Mouse (Mus musculus) myocyte (in vitro differentiated cells): ENCODE results near the gene Ngly1. TPM values are rescaled to one million over a fixed set of nuclear protein-coding genes. Genes with fewer than 3 reads are reported as not detected.

ENCODE experiments used
- H3K27me3 ChIP-seq: one replicate; pipeline ENCODE4 v1.6.1; 2011; ENCODE audit not compliant: control insufficient read depth, insufficient read depth, insufficient read length
- H3K36me3 ChIP-seq: one replicate; pipeline ENCODE4 v1.6.1; 2011; ENCODE audit not compliant: control insufficient read depth, insufficient read depth
- H3K4me2 ChIP-seq: one replicate; pipeline ENCODE4 v1.6.1; 2011; ENCODE audit warnings: low read depth, control low read depth
- H3K4me3 ChIP-seq: one replicate; pipeline ENCODE4 v1.5.1; 2011; ENCODE audit warnings: mild to moderate bottlenecking, control low read depth, moderate library complexity
- H3K79me2 ChIP-seq: one replicate; pipeline ENCODE4 v1.6.1; 2011; ENCODE audit not compliant: control insufficient read depth, insufficient read depth
- H3ac ChIP-seq: one replicate; pipeline ENCODE4 v1.6.1; 2011; ENCODE audit not compliant: control insufficient read depth, insufficient read length
- CEBPB ChIP-seq: IDR thresholded peaks from 2 replicates; pipeline ENCODE4 v1.6.1; 2011; ENCODE audit warnings: mild to moderate bottlenecking, moderate library complexity; ENCODE audit not compliant: poor library complexity, insufficient read depth, severe bottlenecking
- E2F4 ChIP-seq: IDR thresholded peaks from one replicate; pipeline ENCODE4 v1.6.1; 2011; ENCODE audit warnings: mild to moderate bottlenecking, control low read depth, moderate library complexity; ENCODE audit not compliant: insufficient read depth
- MAX ChIP-seq: IDR thresholded peaks from one replicate; pipeline ENCODE4 v1.6.1; 2011; ENCODE audit warnings: low read depth, mild to moderate bottlenecking, control low read depth
- MYOD1 ChIP-seq, 3 experiments: IDR thresholded peaks; one replicate each; pipeline ENCODE4 v1.6.1; 2011; ENCODE audit warnings: control low read depth in 2 of 3, low read depth in 2 of 3, mild to moderate bottlenecking in 2 of 3, moderate library complexity in 1 of 3; ENCODE audit not compliant: insufficient read length in 2 of 3, control insufficient read depth in 1 of 3
- MYOG ChIP-seq, 3 experiments: IDR thresholded peaks; one replicate each; pipeline ENCODE4 v1.6.1; 2011; ENCODE audit warnings: control low read depth in 2 of 3, low read depth in 2 of 3, mild to moderate bottlenecking in 2 of 3; ENCODE audit not compliant: insufficient read length in 2 of 3, control insufficient read depth in 1 of 3, insufficient read depth in 1 of 3
- POLR2A ChIP-seq: IDR thresholded peaks from one replicate; pipeline ENCODE4 v1.6.1; 2011; ENCODE audit warnings: low read depth, mild to moderate bottlenecking, control low read depth, moderate library complexity; ENCODE audit not compliant: insufficient read length
- POLR2AphosphoS2 ChIP-seq: IDR thresholded peaks from one replicate; pipeline ENCODE4 v1.6.1; 2011; ENCODE audit warnings: low read depth, control low read depth; ENCODE audit not compliant: insufficient read length
- REST ChIP-seq: IDR thresholded peaks from one replicate; pipeline ENCODE4 v1.6.1; 2011; ENCODE audit warnings: mild to moderate bottlenecking, control low read depth, moderate library complexity; ENCODE audit not compliant: insufficient read depth, insufficient read length
- SRF ChIP-seq: IDR thresholded peaks from one replicate; pipeline ENCODE4 v1.6.1; 2011; ENCODE audit warnings: low read depth; ENCODE audit not compliant: control insufficient read depth, insufficient read length
- TCF12 ChIP-seq: IDR thresholded peaks from one replicate; pipeline ENCODE4 v1.6.1; 2011; ENCODE audit warnings: mild to moderate bottlenecking, control low read depth; ENCODE audit not compliant: poor library complexity, insufficient read depth, severe bottlenecking
- TCF3 ChIP-seq: IDR thresholded peaks from one replicate; pipeline ENCODE4 v1.6.1; 2011; ENCODE audit warnings: low read depth, control low read depth; ENCODE audit not compliant: insufficient read length
- USF1 ChIP-seq: IDR thresholded peaks from one replicate; pipeline ENCODE4 v1.6.1; 2011; ENCODE audit warnings: low read depth, mild to moderate bottlenecking, control low read depth, moderate library complexity
- polyA plus RNA-seq: library from polyadenylated mRNA; unstranded; fragments of >200 nt; fragmentation: generic; extraction: Trizol; gene quantifications from one replicate; pipeline ENCODE4 v1.2.1, GENCODE M21; 2012; ENCODE audit warnings: missing spikeins

The Ngly1 gene
- polyA plus RNA-seq, 1 experiment = 8.0 TPM

- Histone ChIP-seq H3K4me3 (no peak overlapping the region), H3K36me3 (no peaks in the 10 kb centered on the region), H3ac (no peak overlapping the region), H3K79me2 (no peaks in the 10 kb centered on the region), H3K4me2 (no peak overlapping the region), H3K27me3 (no peaks in the 10 kb centered on the region)
- TF ChIP-seq MYOD1 (IDR thresholded peaks at IDR 0.05; ENCODE audit: control insufficient read depth in 1 of 3, insufficient read length in 2 of 3, low read depth in 2 of 3) (no peak), REST (no peak), SRF (no peak), TCF12 (no peak), POLR2A (no peak), CEBPB (no peak), TCF3 (no peak), MAX (no peak), E2F4 (no peak), MYOG (IDR thresholded peaks at IDR 0.05; ENCODE audit: control insufficient read depth in 1 of 3, insufficient read depth in 1 of 3, insufficient read length in 2 of 3, low read depth in 2 of 3) (no peak)
These were observed 12.6 kb upstream of the Ngly1 start for GRCm38 (mm10) chr14:16236466-16236865.

GRCm38 (mm10) chr14:16242193-16242815 is 6.8 kb upstream of the Ngly1 start:
- Histone ChIP-seq H3K4me3 (peak overlapping the region; percentile 82), H3K36me3 (no peaks in the 10 kb centered on the region)

GRCm38 (mm10) chr14:16242947-16243602 is 6.0 kb upstream of the Ngly1 start:
- TF ChIP-seq POLR2A = peak; percentile 62
- TF ChIP-seq POLR2AphosphoS2 = peak; percentile 90
- no peak for TF ChIP-seq TCF3
- no peak for TF ChIP-seq CEBPB
- TF ChIP-seq REST = no peak
- no peak for TF ChIP-seq SRF
- TF ChIP-seq MYOD1 (IDR thresholded peaks at IDR 0.05; ENCODE audit: control insufficient read depth in 1 of 3, insufficient read length in 2 of 3, low read depth in 2 of 3) = no peak
- TF ChIP-seq MAX = no peak
- TF ChIP-seq MYOG (IDR thresholded peaks at IDR 0.05; ENCODE audit: control insufficient read depth in 1 of 3, insufficient read depth in 1 of 3, insufficient read length in 2 of 3, low read depth in 2 of 3) = no peak
- H3K27me3 ChIP-seq = no peaks in the 10 kb centered on the region
- peak overlapping the region; percentile 85 for H3K4me2 ChIP-seq
- no peaks in the 10 kb centered on the region for H3K36me3 ChIP-seq
- peak overlapping the region; percentile 19 for H3ac ChIP-seq
- no peaks in the 10 kb centered on the region for H3K79me2 ChIP-seq
- peak overlapping the region; percentile 82 for H3K4me3 ChIP-seq

More at GRCm38 (mm10) chr14:16242193-16242815, 6.8 kb upstream of the Ngly1 start:
- TF ChIP-seq SRF (no peak), POLR2A (no peak), E2F4 (no peak), MYOG (IDR thresholded peaks at IDR 0.05; ENCODE audit: control insufficient read depth in 1 of 3, insufficient read depth in 1 of 3, insufficient read length in 2 of 3, low read depth in 2 of 3) (no peak), POLR2AphosphoS2 (no peak), TCF3 (no peak)
- Histone ChIP-seq H3K27me3 (no peaks in the 10 kb centered on the region), H3K4me2 (peak overlapping the region; percentile 85), H3ac (peak overlapping the region; percentile 19), H3K79me2 (no peaks in the 10 kb centered on the region)

GRCm38 (mm10) chr14:16243603-16244209 is 5.4 kb upstream of the Ngly1 start:
- TF ChIP-seq CEBPB (peak; percentile 95), E2F4 (no peak)
- Histone ChIP-seq H3K79me2 (no peaks in the 10 kb centered on the region), H3ac (peak overlapping the region; percentile 19), H3K36me3 (no peaks in the 10 kb centered on the region), H3K4me3 (peak overlapping the region; percentile 82), H3K4me2 (peak overlapping the region; percentile 85), H3K27me3 (no peaks in the 10 kb centered on the region)

- peak overlapping the region; percentile 82 for H3K4me3 ChIP-seq
- H3ac ChIP-seq = no peak overlapping the region
- no peaks in the 10 kb centered on the region for H3K36me3 ChIP-seq
- no peak for TF ChIP-seq MAX
- TF ChIP-seq REST = no peak
- TF ChIP-seq MYOG (IDR thresholded peaks at IDR 0.05; ENCODE audit: control insufficient read depth in 1 of 3, insufficient read depth in 1 of 3, insufficient read length in 2 of 3, low read depth in 2 of 3) = no peak
- TF ChIP-seq TCF12 = no peak
- TF ChIP-seq CEBPB = no peak
- no peak for TF ChIP-seq POLR2A
- TF ChIP-seq POLR2AphosphoS2 = no peak
- no peak for TF ChIP-seq E2F4
- TF ChIP-seq USF1 = no peak
- no peak for TF ChIP-seq TCF3
- no peak for TF ChIP-seq SRF
- H3K27me3 ChIP-seq = no peaks in the 10 kb centered on the region
- no peaks in the 10 kb centered on the region for H3K79me2 ChIP-seq
- H3K4me2 ChIP-seq = peak overlapping the region; percentile 85
These were observed 4.7 kb upstream of the Ngly1 start for GRCm38 (mm10) chr14:16244370-16244769.
